Mouse (Mus musculus): ENCODE data around the gene Plg.

Plg gene

GRCm38 (mm10) chr17:12377981-12378705 is at the start of gene Plg:
TSS of gene Plg (plus strand) at chr17:12378608.
- no peak for DNase-seq

- DNase-seq: no peak
Observed at GRCm38 (mm10) chr17:12335115-12335514, 43.3 kb upstream of the Plg start.

- peak; percentile 22 for DNase-seq
Observed at GRCm38 (mm10) chr17:12336073-12336868, 42.1 kb upstream of the Plg start.

- peak; percentile 39 for DNase-seq
Observed at GRCm38 (mm10) chr17:12337156-12337555, 41.3 kb upstream of the Plg start.

GRCm38 (mm10) chr17:12343702-12344376 is 34.6 kb upstream of the Plg start:
- DNase-seq: no peak

- DNase-seq: no peak
Observed at GRCm38 (mm10) chr17:12347462-12347861, 30.9 kb upstream of the Plg start.

GRCm38 (mm10) chr17:12351564-12351963 is 26.8 kb upstream of the Plg start:
- no peak for DNase-seq

- no peak for DNase-seq
Observed at GRCm38 (mm10) chr17:12352781-12353180, 25.6 kb upstream of the Plg start.

GRCm38 (mm10) chr17:12359876-12360275 is 18.5 kb upstream of the Plg start:
- DNase-seq: no peak

- DNase-seq: no peak
Observed at GRCm38 (mm10) chr17:12363601-12364425, 14.6 kb upstream of the Plg start.

- no peak for DNase-seq
Observed at GRCm38 (mm10) chr17:12364426-12364735, 14.0 kb upstream of the Plg start.

GRCm38 (mm10) chr17:12367373-12367930 is 11.0 kb upstream of the Plg start:
- peak; percentile 81 for DNase-seq

GRCm38 (mm10) chr17:12369393-12369792 is 9.0 kb upstream of the Plg start:
- DNase-seq: no peak

- no peak for DNase-seq
Observed at GRCm38 (mm10) chr17:12370289-12370688, 8.1 kb upstream of the Plg start.

GRCm38 (mm10) chr17:12371310-12371925 is 7.0 kb upstream of the Plg start:
- peak; percentile 42 for DNase-seq

- peak; percentile 86 for DNase-seq
Observed at GRCm38 (mm10) chr17:12372021-12372420, 6.4 kb upstream of the Plg start.

GRCm38 (mm10) chr17:12373601-12374144 is 4.7 kb upstream of the Plg start:
- DNase-seq: no peak

GRCm38 (mm10) chr17:12380287-12380686 is 1.9 kb downstream of the Plg start:
- no peak for DNase-seq

GRCm38 (mm10) chr17:12381579-12381978 is 3.2 kb downstream of the Plg start:
- DNase-seq: no peak

- no peak for DNase-seq
Observed at GRCm38 (mm10) chr17:12382531-12382930, 4.1 kb downstream of the Plg start.

- no peak for DNase-seq
Observed at GRCm38 (mm10) chr17:12385049-12385794, 6.8 kb downstream of the Plg start.
